Mouse (Mus musculus): ENCODE measurements around the gene Ren1. TPM values are rescaled to one million over a fixed set of nuclear protein-coding genes. Genes with fewer than 3 reads are reported as not detected.

The Ren1 gene
- polyA plus RNA-seq, 1 experiment, result not detected

GRCm38 (mm10) chr1:133407436-133407835 lies 57.1 kb downstream of the Ren1 start:
- Histone ChIP-seq H3K4me1 (ENCODE audit: control insufficient read depth, insufficient read depth, low read length) (peaks cover 7% of the 10 kb centered on the region; the same call in 1 of the 2 replicates), H3K4me3 (ENCODE audit: insufficient read depth, low read depth, low read length) (no peak overlapping the region), H3K27ac (ENCODE audit: insufficient read depth, low read depth, low read length) (no peak overlapping the region)
- TF ChIP-seq POLR2A (IDR thresholded peaks at IDR 0.05; ENCODE audit: insufficient read depth, low read depth, low read length) (no peak), CTCF (IDR thresholded peaks at IDR 0.05; ENCODE audit: insufficient read depth, low read depth, low read length) (no peak)
- 85% methylated on average over 6 of the region's 6 CpGs for WGBS

- Histone ChIP-seq H3K4me1 (ENCODE audit: control insufficient read depth, insufficient read depth, low read length) (peaks cover 15% of the 10 kb centered on the region), H3K4me3 (ENCODE audit: insufficient read depth, low read depth, low read length) (no peak overlapping the region), H3K27ac (ENCODE audit: insufficient read depth, low read depth, low read length) (no peak overlapping the region)
- WGBS, result 81% methylated on average over 9 of the region's 9 CpGs
- TF ChIP-seq POLR2A (IDR thresholded peaks at IDR 0.05; ENCODE audit: insufficient read depth, low read depth, low read length) (no peak), CTCF (IDR thresholded peaks at IDR 0.05; ENCODE audit: insufficient read depth, low read depth, low read length) (no peak)
These were observed 58.0 kb downstream of the Ren1 start for GRCm38 (mm10) chr1:133408321-133408720.

- WGBS, result 47% methylated on average over 6 of the region's 6 CpGs
These were observed 58.7 kb downstream of the Ren1 start for GRCm38 (mm10) chr1:133408880-133409516.

GRCm38 (mm10) chr1:133409786-133410185 lies 59.5 kb downstream of the Ren1 start:
- H3K4me3 ChIP-seq (ENCODE audit: insufficient read depth, low read depth, low read length), result no peak overlapping the region
- peaks cover 13% of the 10 kb centered on the region for H3K4me1 ChIP-seq (ENCODE audit: control insufficient read depth, insufficient read depth, low read length)
- WGBS, result 91% methylated on average over 9 of the region's 9 CpGs
- TF ChIP-seq CTCF (IDR thresholded peaks at IDR 0.05; ENCODE audit: insufficient read depth, low read depth, low read length) (no peak), POLR2A (IDR thresholded peaks at IDR 0.05; ENCODE audit: insufficient read depth, low read depth, low read length) (no peak)
- no peak overlapping the region for H3K27ac ChIP-seq (ENCODE audit: insufficient read depth, low read depth, low read length)

More at GRCm38 (mm10) chr1:133408880-133409516, 58.7 kb downstream of the Ren1 start:
- no peak overlapping the region for H3K27ac ChIP-seq (ENCODE audit: insufficient read depth, low read depth, low read length)
- TF ChIP-seq CTCF (IDR thresholded peaks at IDR 0.05; ENCODE audit: insufficient read depth, low read depth, low read length), result no peak
- TF ChIP-seq POLR2A (IDR thresholded peaks at IDR 0.05; ENCODE audit: insufficient read depth, low read depth, low read length), result no peak
- H3K4me3 ChIP-seq (ENCODE audit: insufficient read depth, low read depth, low read length), result no peak overlapping the region
- peaks cover 13% of the 10 kb centered on the region for H3K4me1 ChIP-seq (ENCODE audit: control insufficient read depth, insufficient read depth, low read length)

Other genes starting within 250 kb of the Ren1 start
- gene Ppp1r15b, start 219.4 kb upstream of the Ren1 start, polyA plus RNA-seq (2012; ENCODE audit: insufficient read depth, insufficient read length, low replicate concordance, missing spikeins), result not detected in 2 replicates
- not detected in 2 replicates for gene Plekha6, start 186.3 kb upstream of the Ren1 start, polyA plus RNA-seq (2012; ENCODE audit: insufficient read depth, insufficient read length, low replicate concordance, missing spikeins)
- not detected in 2 replicates for gene Golt1a, start 40.7 kb upstream of the Ren1 start, polyA plus RNA-seq (2012; ENCODE audit: insufficient read depth, insufficient read length, low replicate concordance, missing spikeins)
- gene Kiss1, start 28.6 kb upstream of the Ren1 start, polyA plus RNA-seq (2012; ENCODE audit: insufficient read depth, insufficient read length, low replicate concordance, missing spikeins), result not detected in 2 replicates
- gene Etnk2, start 13.1 kb downstream of the Ren1 start, polyA plus RNA-seq (2012; ENCODE audit: insufficient read depth, insufficient read length, low replicate concordance, missing spikeins), result not detected in 2 replicates
- not detected in 2 replicates for gene Sox13, start 73.9 kb downstream of the Ren1 start, polyA plus RNA-seq (2012; ENCODE audit: insufficient read depth, insufficient read length, low replicate concordance, missing spikeins)